Mouse (Mus musculus): ENCODE measurements around the gene Bud23.

GRCm38 (mm10) chr5:135021814-135022213 lies 42.9 kb downstream of the Bud23 start:
- no peak for TF ChIP-seq POLR2A (IDR thresholded peaks at IDR 0.05; ENCODE audit: extremely low read depth, insufficient read depth, low read length)
- no peak for TF ChIP-seq CTCF (IDR thresholded peaks at IDR 0.05; ENCODE audit: low read depth, low read length)

Measured in liver, adult 2 months (tissue).